Mouse (Mus musculus) neural tube, embryonic 10.5 days (tissue): ENCODE results near the gene A130010J15Rik.

Source experiments
- DNase-seq: peaks from one replicate; pipeline ENCODE4 v3.0.0-alpha.2; 2017; ENCODE audit warnings: low spot score; ENCODE audit errors: extremely low spot score

Gene A130010J15Rik

DNA sequence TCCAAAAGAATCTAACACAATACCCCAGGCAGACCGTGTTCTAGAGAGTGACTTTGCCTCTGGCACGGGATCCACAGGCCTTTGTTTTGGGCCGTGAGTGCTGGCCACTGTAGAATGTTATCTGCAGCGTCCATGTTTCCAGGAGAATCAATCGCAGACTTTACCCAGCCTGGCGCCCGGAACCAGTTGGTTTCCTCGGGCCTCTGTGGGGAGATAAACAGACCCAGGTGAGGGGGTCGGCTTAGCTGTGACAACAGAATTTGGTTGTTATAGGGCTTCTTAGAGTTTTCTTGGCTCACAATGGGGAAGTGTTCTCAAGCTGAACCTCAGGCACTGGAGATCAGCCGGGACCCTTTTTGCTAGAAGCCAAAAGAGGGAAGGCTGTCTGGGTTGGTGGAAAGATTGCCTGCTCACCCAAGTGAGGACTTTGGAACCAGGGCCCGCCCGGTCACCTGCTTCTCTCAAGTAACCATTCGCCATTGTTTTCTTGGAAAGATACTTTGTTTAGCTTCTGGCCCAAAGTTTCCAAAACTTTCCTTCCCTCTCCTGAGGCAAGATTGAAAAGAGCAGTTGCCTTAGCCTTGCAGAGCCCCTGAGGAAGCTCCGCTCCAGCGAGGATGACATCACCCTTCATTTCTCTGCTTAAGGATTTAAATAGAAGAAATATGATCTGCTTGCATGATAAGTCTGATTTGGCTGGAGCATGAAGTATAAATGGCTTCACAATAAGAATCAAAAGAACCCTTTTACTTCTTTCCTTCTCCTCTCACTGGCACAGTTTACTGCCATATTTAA, 11.3 kb upstream of the A130010J15Rik start:
- DNase-seq = no peak

DNA sequence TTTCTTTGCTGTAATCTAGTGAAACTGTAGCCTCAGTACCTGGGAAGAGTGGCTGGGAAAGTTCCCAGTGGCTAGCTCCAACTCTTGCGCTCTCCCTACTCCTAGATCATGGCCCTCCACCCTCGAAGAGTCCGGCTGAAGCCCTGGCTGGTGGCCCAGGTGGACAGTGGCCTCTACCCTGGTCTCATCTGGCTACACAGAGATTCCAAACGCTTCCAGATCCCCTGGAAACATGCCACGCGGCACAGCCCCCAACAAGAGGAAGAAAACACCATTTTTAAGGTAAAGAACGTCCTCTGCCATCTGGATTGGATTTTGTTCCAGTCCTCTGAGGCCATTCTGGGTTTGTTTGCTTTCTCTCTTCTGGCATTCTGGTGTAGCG, 10.7 kb upstream of the A130010J15Rik start:
- no peak for DNase-seq

DNA sequence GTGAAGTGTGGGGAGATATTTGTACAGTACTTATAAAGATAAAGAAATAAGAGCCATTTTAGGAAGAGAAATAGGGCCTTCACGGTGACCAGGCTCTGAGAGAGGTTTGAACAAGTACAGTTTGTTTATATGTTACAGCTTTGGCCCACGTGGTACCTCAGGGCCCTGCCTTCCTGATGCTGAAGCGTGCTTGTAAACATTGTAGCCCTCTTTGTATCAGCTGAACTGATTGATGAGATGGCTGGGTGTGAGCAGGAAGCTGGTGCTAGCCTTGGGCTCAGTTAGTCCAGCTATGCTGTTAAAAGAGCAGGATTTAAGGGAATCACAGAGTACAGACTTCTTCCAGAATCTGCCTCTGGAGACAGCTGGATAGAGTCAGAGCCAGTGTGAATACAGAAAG, 8.7 kb upstream of the A130010J15Rik start:
- DNase-seq = no peak

DNA sequence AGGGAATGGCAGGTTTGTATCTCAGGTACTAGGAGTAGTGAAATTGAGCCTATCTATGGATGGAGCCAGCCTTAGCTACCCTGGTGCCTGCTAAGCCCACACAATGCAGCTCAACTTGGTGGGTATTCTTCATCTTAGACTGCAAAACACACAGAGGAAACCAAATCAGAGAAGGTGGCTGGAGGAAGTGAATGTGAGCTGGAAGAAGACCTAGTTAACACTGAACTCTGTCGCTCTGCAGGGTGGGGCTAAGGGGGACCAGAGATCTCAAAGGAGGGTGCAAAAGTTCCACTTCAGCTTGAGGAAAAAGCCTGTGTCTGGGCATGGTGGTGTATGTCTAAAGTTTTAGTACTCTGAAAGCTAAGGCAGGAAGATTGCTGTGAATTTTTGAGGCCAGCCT, 8.2 kb upstream of the A130010J15Rik start:
- no peak for DNase-seq

DNA sequence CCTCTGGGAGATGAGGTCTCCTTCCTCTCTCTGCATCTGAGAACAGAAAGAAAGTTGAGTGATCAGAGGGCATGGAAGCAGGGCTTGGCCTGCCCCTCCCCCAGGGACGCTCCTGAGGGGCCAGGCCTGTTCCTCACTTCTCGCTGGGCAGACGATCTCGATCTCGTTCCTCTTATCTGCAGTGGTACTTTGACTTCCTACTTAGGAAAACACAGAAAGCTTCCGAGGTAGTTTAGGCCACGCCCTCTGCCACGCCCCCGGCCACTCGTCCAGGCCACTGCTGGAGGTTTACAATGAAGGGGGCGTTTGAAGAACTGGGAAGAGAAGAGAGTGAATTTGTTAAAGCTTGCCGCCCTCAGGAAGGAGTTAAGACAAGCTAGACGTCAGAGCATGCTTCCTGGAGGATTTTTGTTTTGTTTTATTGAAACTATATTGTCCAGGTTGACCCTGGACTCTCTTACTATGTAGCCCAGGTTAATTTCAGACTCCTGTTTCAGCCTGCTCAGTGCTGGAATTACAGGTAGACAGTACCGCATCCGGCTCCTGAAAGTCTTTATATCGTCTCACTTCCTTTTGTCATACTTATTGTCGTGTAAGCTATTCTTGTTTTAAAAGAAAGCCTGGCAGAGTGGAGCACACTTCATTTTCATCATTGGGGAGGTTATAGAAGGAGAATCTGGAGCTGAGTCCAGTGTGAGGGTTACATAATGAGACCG, 7.4 kb upstream of the A130010J15Rik start:
- peak; percentile 58 for DNase-seq

DNA sequence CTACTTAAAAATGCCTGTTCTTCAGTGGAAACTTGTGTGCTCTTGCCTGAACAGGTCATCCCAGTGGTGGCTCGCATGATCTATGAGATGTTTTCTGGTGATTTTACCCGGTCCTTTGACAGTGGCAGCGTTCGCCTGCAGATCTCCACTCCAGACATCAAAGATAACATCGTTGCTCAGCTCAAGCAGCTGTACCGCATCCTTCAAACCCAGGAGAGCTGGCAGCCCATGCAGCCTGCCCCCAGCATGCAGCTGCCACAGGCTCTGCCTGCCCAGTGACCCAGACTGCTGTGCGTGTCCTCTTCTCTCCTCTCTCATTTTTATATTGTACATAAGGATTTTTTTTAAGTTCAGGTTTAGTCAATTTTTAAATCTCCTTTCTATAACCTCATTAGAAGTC, 1.4 kb downstream of the A130010J15Rik start:
- DNase-seq = no peak

DNA sequence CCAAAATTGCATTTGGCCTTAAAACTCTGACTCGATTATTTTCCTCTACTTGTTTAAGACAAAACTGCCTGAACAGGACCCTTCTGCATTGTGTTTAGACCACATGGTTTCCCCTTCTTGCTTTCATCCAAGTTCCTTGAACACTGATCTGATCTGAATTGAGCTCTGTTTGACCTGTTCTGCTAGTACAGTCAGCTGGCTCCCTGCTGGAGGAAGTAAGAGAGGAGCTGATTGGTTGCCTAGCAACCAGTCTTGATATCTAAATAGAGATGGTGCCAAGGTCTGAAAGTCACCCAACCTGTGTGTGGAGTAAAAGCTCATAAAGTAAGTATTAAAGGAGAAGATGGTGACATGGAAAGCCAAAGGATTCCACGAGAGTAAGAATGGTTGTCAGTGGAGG, 2.0 kb downstream of the A130010J15Rik start:
- no peak for DNase-seq

DNA sequence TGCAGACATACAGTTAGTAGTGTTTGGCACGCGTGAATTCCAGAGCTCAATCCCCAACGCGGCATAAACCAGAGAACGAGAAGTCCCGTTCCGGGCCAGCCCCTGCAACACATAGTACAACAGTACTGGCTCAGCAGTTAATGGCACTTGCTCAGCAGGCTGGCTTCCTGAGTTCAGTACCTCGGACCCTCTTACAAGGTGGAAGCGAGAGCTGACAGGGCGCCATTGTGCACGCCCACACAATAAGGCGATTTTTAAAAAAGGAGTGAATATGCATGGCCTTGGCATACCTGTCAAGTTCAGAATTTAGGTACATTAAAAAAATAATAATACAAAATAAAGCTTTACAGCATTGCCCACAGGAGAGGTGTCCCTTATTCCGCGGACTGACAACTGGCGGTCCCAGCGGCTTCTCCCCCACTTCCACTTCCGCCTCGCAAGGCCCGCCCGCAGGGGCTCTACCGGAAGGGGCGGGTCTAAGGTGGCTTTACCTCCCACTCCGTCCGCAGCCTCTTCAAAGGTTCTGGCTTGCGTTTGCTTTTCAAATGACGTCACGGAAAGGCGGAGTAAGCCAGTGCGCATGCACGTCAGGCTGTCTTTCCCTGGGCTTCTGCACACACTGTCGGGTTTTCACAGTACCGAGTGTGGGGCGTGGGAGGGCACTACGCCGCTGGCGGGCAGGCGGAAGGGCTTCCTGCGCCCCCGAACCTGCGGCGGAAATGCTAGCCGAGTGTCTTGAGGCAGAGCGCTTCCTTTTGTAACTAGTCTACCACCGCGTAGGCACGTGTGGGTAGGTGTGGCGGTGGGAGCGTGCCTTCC, 5.4 kb downstream of the A130010J15Rik start:
- DNase-seq = peak; percentile 96

DNA sequence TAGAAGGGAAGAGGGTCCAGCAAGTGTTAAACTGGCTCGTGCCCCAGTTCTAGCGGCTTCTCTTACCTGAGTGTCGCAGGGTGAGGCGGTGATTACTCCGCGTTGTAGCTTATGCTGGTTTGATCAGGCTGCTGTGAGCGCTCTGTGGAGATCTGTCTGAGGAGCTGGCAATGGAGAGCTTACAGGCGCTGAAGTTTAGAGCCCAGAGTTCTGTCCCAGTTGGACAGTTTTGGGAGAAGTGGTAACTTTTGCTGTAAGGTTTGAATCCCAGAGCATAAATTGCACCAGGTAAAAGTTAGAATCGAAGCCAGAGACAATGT, 5.9 kb downstream of the A130010J15Rik start:
- no peak for DNase-seq

DNA sequence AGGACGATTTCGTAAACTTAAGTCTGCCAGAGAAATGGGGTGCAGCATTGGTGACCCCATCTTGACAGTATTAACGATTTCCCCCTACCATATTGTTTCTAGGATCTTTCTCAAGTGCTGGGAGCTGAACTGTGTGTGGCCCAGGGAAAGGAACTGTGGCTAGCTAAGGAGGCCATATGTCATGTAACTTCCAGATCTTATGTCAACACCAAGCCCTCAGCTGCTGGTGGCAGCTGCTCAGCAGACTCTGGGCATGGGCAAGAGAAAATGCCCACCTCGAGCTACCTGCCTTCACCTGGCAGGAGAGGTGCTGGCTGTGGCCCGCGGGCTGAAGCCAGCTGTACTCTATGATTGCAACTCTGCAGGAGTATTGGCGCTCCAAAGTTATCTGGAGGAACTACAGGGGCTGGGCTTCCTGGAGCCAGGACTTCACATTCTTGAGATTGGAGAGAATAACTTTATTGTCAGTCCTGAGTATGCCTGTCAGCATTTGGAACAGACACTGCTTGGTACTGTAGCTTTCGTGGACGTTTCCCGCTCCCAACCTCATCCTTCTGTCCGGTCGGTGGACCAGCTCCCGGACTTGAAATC, 6.4 kb downstream of the A130010J15Rik start:
- no peak for DNase-seq

DNA sequence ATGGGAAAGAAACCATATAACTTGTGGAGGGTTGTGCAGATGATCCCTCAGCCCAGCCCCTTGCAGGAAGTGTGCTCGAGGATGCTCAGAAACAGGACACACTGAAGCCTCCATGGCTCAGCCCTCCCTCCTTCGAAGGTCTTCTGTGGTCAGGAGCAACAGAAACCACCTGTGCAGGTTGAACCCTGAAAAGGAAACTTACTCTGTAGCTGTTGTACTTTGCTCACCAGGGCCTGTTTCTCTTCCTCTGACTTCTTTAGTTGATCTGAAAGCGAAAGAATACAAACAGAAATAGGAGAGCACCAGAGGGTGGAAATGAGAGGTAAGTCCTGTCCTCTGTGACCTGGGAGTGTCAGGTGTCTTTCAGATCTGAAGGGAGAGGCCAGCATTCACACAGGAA, 13.3 kb downstream of the A130010J15Rik start:
- no peak for DNase-seq

DNA sequence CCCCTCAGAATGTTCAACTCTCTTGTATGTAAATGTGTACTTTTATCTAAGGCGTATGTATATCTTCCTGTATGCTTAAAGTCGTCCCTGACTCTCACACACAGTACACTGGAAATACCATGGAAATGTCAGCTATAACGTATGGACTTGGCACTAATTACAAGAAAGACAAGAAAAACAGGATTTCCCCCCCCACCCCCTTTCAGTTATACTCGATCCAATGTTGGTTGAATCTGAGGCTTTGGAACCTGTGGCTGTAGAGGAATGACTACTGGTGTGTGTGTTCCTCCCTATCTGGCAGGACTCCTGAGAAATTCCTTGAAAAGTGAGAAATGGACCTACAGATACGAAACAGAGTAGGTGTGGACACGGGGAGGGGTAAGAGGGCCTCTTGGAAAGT, 20.4 kb downstream of the A130010J15Rik start:
- DNase-seq = no peak

DNA sequence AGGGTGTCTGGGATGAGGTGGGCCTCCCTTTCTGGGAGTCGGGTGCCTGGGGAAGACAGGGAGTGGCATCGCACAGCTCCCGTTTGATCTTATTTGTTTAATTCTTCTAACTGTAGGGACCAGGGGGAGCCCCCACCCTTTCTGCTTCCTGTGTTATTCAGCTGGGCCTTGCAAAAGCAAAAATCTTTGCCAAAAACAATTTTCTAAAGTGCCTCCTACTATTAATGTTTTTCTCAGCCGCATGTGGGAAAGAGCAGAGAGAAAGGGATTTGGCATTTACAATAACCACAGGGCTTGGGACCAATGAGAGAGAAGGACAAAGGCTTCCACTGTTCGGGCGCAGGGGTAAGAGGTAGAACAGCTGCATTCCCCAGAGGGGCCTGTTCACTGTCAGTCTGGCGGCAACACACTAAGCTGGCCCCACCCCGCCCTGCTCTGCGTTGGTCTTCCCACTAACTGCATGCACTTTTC, 21.3 kb downstream of the A130010J15Rik start:
- peak; percentile 26 for DNase-seq

DNA sequence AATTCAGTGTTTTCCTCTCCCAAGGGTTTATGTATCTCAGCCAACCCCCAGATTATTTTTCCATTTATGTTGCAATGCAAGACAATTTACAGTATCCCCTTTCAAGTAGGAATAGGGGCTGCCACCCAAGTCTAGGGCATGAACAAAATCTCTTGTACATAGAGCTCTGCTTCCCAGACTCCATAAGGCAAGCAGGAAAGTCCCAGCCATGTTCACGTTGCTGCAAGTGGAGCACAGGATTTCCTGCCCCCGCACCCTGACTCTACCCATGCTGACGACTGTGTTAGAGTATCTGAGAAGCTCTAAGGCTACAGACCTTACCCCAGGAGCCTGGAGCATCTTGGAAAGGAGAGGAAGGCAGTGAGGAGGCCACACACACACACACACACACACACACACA, 21.9 kb downstream of the A130010J15Rik start:
- no peak for DNase-seq

DNA sequence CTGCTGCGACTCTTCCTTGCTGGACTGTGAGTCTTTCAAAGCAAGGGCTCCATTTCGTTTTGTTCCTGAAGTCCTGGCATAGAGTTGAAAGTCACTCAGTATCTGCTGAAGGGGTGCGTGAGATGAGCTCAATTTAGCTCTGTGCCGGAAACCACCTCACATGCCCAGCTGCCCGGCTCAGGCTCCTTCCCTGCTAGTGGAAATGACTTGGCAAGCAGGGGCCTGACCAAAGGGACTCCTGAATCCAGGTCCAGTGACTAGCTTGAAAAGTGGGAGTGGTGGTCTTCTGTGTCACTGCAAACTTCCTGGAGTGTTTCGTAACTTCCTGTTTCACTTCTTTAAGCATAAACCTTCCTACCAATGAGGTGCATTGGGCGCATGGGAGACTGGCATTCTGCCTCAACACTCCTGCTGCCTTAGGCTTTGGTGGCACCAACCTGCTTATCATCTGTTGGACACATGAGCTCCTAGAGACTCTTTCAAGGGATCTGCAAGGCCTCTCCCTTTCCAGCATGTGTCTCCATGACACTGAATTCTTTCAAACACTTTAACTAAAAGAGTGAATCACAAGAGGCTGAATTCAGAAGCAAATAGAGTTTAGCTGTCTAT, 23.9 kb downstream of the A130010J15Rik start:
- DNase-seq = no peak

DNA sequence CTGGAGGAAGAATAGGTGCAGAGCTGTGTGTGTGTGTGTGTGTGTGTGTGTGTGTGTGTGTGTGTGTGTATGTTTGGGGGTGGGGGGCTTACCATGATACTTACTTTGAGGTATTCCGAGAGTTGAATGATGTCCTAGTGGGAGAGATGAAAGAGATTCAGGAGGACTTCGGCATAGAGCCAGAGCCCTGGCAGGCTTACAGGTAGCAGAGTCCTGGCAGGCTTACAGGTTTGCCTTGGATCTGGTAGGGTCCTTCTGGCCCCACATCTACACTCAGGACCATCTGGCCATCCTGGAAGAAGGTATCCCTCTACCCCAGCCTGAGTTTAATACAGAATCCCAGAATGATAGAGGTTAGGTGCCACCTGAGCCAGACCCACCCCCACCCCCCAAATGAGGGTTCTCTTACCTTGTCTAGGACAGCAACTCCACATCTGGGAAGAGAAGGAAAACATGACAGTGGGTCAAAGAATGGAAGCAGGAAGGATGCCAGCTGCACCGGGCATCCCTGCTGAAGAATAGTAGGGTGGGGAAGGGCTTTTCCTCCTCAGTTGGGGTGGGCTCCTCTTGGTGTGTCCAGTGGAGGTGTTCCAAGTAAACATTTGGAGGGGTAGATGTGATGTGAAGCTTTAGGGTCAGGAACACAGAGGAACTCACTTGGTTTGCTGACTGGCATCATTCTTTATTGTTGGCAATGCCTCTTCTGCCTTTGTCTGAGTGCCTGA, 26.7 kb downstream of the A130010J15Rik start:
- DNase-seq = no peak

DNA sequence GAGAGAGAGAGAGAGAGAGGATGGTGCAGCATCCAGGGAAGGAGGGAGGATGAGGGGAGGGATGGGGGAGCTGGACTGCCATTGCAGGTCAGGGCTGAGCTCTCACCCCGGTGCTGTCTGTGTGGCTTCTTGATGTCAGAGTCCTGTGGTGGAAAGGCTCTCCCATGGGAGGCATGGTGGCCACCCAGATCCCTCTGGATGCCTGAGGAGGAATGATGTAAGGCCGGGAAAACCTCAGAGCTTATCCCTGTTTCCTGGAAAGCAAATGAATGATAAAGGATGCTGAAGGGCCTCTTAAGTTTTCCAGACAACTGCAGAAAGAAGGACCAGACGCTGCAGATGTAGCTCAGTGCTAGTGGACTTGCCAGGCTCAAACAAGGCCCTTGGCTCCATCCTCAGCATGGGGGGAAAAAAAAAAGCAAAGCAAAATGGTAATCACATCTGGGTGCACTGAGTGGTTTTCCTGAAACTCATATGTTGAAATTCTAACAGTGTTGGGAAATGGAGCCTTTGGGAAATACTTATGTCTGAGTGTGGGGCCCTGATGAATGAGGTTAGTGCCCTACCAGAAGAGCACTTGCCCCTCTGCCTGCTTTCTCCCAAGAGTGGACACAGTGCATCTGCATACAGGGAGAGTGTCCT, 27.4 kb downstream of the A130010J15Rik start:
- DNase-seq = no peak

DNA sequence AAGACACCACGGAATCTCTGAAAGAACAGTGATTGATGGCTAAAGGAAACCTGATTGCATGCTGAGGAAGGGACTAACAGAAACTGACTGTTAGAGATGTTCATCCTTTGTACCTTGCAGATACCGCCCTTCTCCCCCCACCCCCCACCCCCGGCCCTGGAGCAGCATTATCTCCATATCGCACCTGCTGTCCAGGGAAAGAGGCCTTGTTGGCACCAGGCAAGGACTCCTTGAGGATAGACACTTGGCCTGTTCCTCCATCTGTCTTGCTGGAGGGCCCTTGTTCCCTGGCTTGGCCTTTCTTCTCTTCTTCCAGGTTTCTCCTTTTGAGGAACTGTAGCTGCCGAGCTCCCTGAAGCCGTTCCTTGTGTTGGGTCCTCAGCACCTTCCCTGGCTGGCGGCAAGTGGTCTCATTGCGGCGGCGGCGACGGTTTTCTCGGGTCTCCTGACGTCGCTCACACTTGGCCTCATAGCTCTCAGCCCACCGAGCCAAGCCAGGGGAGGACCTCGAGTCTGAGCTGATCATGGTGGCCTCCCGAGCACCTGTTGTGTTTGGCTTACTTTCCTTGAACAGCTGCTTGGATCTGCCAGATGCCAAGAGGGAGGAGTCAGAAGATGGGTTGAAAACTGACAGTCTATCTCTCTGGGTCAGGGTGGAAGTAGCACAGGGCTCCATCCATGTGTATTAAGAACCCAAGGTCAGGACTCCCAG, 29.8 kb downstream of the A130010J15Rik start:
- no peak for DNase-seq

DNA sequence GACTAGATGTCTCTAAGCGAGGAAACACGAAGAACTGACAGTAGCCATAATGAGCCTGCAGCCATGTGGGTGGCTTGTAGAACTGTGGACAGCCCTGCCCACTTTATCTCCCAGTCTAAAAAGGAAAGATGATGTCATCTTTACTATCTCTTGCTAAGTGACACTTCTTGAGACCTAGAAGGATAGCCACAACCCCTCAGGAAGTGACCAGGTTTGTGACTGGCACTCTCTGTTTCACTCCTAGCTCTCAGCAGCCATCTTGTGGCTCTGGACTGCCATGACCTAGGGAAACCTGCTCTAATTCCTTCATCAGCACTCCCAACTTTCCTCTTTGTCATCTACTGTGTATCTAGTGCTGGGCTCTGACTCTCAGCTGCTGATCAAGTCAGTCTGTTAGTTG, 30.5 kb downstream of the A130010J15Rik start:
- no peak for DNase-seq
